In genomic region chr3:14805962-14806361, GRCm38 (mm10) we compare ENCODE assay signal across 17 mouse cellular contexts. TPM values are rescaled to one million over a fixed set of nuclear protein-coding genes. Genes with fewer than 3 reads are reported as not detected.
"Had no signal": no experiment of that assay in that cellular context is flagged by ENCODE, and none has a peak within 500 bp of the region (broad histone marks: within the 10 kb centered on the region; RNA-seq: fewer than 3 reads in every experiment).

No protein-coding gene starts in this region.

- DNase-seq: lung, adult 18-20 months; lung, embryonic 14.5 days; lung, postnatal 10 days; lung, postnatal 4 days; right cerebral cortex, postnatal 14 days; thymus, adult 18-20 months; thymus, postnatal 14 days; thymus, postnatal 36 days had no signal

- ATAC-seq: midbrain, embryonic 15.5 days had no signal

- H3K36me3 ChIP-seq: midbrain, embryonic 10.5 days; midbrain, embryonic 12.5 days; midbrain, embryonic 15.5 days; neural tube, embryonic 12.5 days had no signal

- H3K9ac ChIP-seq: lung, embryonic 14.5 days; midbrain, embryonic 12.5 days; midbrain, embryonic 15.5 days; neural tube, embryonic 12.5 days had no signal

- H3K27ac ChIP-seq: midbrain, embryonic 10.5 days; midbrain, embryonic 12.5 days; midbrain, embryonic 15.5 days; neural tube, embryonic 12.5 days had no signal

- H3K27me3 ChIP-seq: midbrain, embryonic 12.5 days; midbrain, embryonic 15.5 days; neural tube, embryonic 12.5 days had no signal

- H3K9me3 ChIP-seq: midbrain, embryonic 10.5 days; midbrain, embryonic 12.5 days; midbrain, embryonic 15.5 days; neural tube, embryonic 12.5 days had no signal

- H3K4me3 ChIP-seq: midbrain, embryonic 10.5 days; midbrain, embryonic 12.5 days; midbrain, embryonic 15.5 days; neural tube, embryonic 12.5 days had no signal

- H3K4me2 ChIP-seq: lung, embryonic 14.5 days; midbrain, embryonic 12.5 days; midbrain, embryonic 15.5 days; neural tube, embryonic 12.5 days had no signal

- H3K4me1 ChIP-seq: midbrain, embryonic 10.5 days; midbrain, embryonic 12.5 days; midbrain, embryonic 15.5 days; neural tube, embryonic 12.5 days had no signal

RNA-seq across cellular contexts. Expression of gene Car1, which starts 2.2 kb away (rescaled TPM):
- total RNA-seq: midbrain, postnatal 0 days; monocyte, adult 5-6 weeks; neutrophil, adult 5-6 weeks had no signal
- polyA plus RNA-seq: lung, embryonic 14.5 days; midbrain, embryonic 10.5 days; midbrain, embryonic 12.5 days; neural tube, embryonic 12.5 days; neural tube, embryonic 14.5 days; stomach, embryonic 14.5 days had no signal

RNA-seq across cellular contexts. Expression of gene Car3, which starts 57.4 kb away (rescaled TPM):
- total RNA-seq: monocyte, adult 5-6 weeks; neutrophil, adult 5-6 weeks had no signal
